Mouse (Mus musculus) liver, embryonic 15.5 days (tissue): ENCODE data around the gene Fam126b. TPM values are rescaled to one million over a fixed set of nuclear protein-coding genes. Genes with fewer than 3 reads are reported as not detected.
"Not testable (repeated sequence)": the region's sequence is repeated elsewhere in the genome, so short reads cannot be mapped to it uniquely, and the experiment has no call there.

ENCODE experiments used
- ATAC-seq: fragments of 200-750 bp; cut with Nextera tagmentation; 2 replicates; pipeline ENCODE4 v1.8.0; 2017; ENCODE audit warnings: moderate number of reproducible peaks, mild to moderate bottlenecking, moderate library complexity; ENCODE audit not compliant: insufficient read depth
- H3K27ac ChIP-seq: fragments of 300-500 bp; sonication (generic); replicated peaks from 2 replicates; pipeline ENCODE4 v1.5.1; 2015; ENCODE audit warnings: mild to moderate bottlenecking, inconsistent platforms
- H3K27me3 ChIP-seq: fragments of 300-500 bp; sonication (generic); 2 replicates; pipeline ENCODE4 v1.6.1; 2015; ENCODE audit warnings: mild to moderate bottlenecking, inconsistent platforms
- H3K36me3 ChIP-seq: fragments of 300-500 bp; sonication (generic); replicated peaks from 2 replicates; pipeline ENCODE4 v1.6.1; 2015; ENCODE audit warnings: moderate library complexity, mild to moderate bottlenecking, inconsistent platforms
- H3K4me1 ChIP-seq: fragments of 300-500 bp; sonication (generic); replicated peaks from 2 replicates; pipeline ENCODE4 v1.6.1; 2015; ENCODE audit warnings: inconsistent platforms
- H3K4me2 ChIP-seq: fragments of 300-500 bp; sonication (generic); 2 replicates; pipeline ENCODE4 v1.6.1; 2015; ENCODE audit warnings: moderate library complexity, mild to moderate bottlenecking, inconsistent platforms
- H3K4me3 ChIP-seq: fragments of 300-500 bp; sonication (generic); replicated peaks from 2 replicates; pipeline ENCODE4 v1.5.1; 2015; ENCODE audit warnings: mild to moderate bottlenecking, inconsistent platforms
- H3K9ac ChIP-seq: fragments of 300-500 bp; sonication (generic); 2 replicates; pipeline ENCODE4 v1.6.1; 2015; ENCODE audit warnings: moderate library complexity, mild to moderate bottlenecking, inconsistent platforms
- H3K9me3 ChIP-seq: fragments of 300-500 bp; sonication (generic); replicated peaks from 2 replicates; pipeline ENCODE4 v1.6.1; 2016; ENCODE audit warnings: inconsistent platforms
- WGBS: fragments of 180-500 bp; shearing (Covaris S2); methylation state at CpG from one replicate; pipeline ENCODE4 v1.1.7; 2015; ENCODE audit warnings: mixed read lengths; ENCODE audit not compliant: insufficient replicate concordance; 5-methylcytosine and 5-hydroxymethylcytosine counted together
- polyA plus RNA-seq: library from polyadenylated mRNA; unstranded; fragments of >200 nt; fragmentation: Nextera tagmentation; extraction: Ambion mirVana; gene quantifications from 2 replicates; pipeline ENCODE4 v1.2.1, GENCODE M21; 2015

The Fam126b gene
- polyA plus RNA-seq, 1 experiment from 2014 or later, result 3.6 TPM

- Histone ChIP-seq H3K4me1 (peaks cover 8% of the 10 kb centered on the region), H3K36me3 (no peaks in the 10 kb centered on the region), H3K4me2 (no peak overlapping the region), H3K27me3 (no peaks in the 10 kb centered on the region), H3K4me3 (no peak overlapping the region), H3K27ac (no peak overlapping the region), H3K9ac (no peak overlapping the region), H3K9me3 (no peaks in the 10 kb centered on the region)
- no peak for ATAC-seq
Observed at GRCm38 (mm10) chr1:58568456-58569130, 17.5 kb downstream of the Fam126b start.

DNA sequence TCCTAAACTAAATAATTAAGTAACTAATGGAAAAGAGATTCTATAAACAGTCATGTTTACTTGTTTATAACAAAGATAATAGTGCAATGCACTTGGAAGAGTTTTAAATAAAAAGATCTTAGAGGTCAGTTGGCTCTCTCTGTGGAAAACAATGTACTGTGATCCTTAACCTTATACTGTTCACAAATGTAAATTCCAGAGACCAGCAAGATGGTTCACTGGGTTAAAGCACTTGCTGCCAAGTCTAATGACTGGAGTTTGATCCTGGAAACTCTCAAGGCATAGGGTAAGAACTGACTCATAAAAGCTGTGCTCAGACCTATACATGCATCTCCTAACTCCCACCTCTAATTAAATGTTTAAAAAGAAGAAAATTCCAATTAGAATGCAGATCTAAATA is 19.5 kb downstream of the Fam126b start:
- H3K4me1 ChIP-seq, result peaks cover 8% of the 10 kb centered on the region
- no peaks in the 10 kb centered on the region for H3K27me3 ChIP-seq
- no peak overlapping the region for H3K4me2 ChIP-seq
- ATAC-seq, result no peak
- no peaks in the 10 kb centered on the region for H3K9me3 ChIP-seq
- no peak overlapping the region for H3K9ac ChIP-seq
- no peak overlapping the region for H3K4me3 ChIP-seq
- no peak overlapping the region for H3K27ac ChIP-seq
- H3K36me3 ChIP-seq, result peaks cover 3% of the 10 kb centered on the region; the same call in 1 of the 2 replicates

DNA sequence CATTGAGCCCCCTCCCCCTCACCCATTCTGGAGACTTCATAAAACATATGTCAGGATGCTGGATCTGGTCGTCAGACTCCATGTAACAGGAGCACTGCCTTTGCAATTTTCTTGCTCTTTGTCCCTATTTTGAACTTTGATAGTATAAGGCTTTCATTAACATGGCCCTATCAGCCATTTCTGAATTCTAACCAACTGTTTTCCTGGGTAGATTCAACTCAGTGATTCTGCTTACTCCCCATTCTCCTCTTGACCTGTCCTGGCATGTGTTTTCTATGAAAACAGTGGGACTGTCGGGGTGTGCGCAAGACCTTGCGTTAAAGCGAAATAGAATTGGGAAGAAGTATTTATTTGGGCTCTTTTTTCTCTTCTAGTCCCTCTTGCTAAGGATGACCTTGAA is 21.1 kb downstream of the Fam126b start:
- Histone ChIP-seq H3K9me3 (no peaks in the 10 kb centered on the region), H3K9ac (no peak overlapping the region), H3K27me3 (no peaks in the 10 kb centered on the region), H3K36me3 (peaks cover 6% of the 10 kb centered on the region), H3K4me2 (no peak overlapping the region), H3K4me1 (peaks cover 3% of the 10 kb centered on the region; the same call in 1 of the 2 replicates), H3K27ac (no peak overlapping the region), H3K4me3 (no peak overlapping the region)
- WGBS, result 80% methylated on average over 5 of the region's 5 CpGs
- no peak for ATAC-seq

GRCm38 (mm10) chr1:58562455-58562854 is 23.7 kb downstream of the Fam126b start:
- Histone ChIP-seq H3K27ac (no peak overlapping the region), H3K4me2 (no peak overlapping the region), H3K36me3 (peaks cover 10% of the 10 kb centered on the region), H3K4me3 (no peak overlapping the region), H3K27me3 (no peaks in the 10 kb centered on the region), H3K4me1 (no peaks in the 10 kb centered on the region), H3K9me3 (no peaks in the 10 kb centered on the region), H3K9ac (no peak overlapping the region)
- ATAC-seq, result no peak
- 68% methylated on average over 1 of the region's 1 CpGs for WGBS

- 85% methylated on average over 6 of the region's 6 CpGs for WGBS
- H3K9ac ChIP-seq, ATAC-seq, H3K4me1 ChIP-seq, H3K4me2 ChIP-seq, H3K9me3 ChIP-seq, H3K27me3 ChIP-seq, H3K27ac ChIP-seq, H3K36me3 ChIP-seq, H3K4me3 ChIP-seq: not testable (repeated sequence)
Observed at GRCm38 (mm10) chr1:58560370-58560769, 25.8 kb downstream of the Fam126b start.

- no peak overlapping the region for H3K4me2 ChIP-seq
- H3K4me1 ChIP-seq, result no peaks in the 10 kb centered on the region
- no peak overlapping the region for H3K27ac ChIP-seq
- no peaks in the 10 kb centered on the region for H3K9me3 ChIP-seq
- 51% methylated on average over 1 of the region's 1 CpGs for WGBS
- H3K27me3 ChIP-seq, result no peaks in the 10 kb centered on the region
- ATAC-seq, result no peak
- H3K36me3 ChIP-seq, result peaks cover 58% of the 10 kb centered on the region
- H3K4me3 ChIP-seq, result no peak overlapping the region
- no peak overlapping the region for H3K9ac ChIP-seq
Observed at GRCm38 (mm10) chr1:58541386-58541785, 44.7 kb downstream of the Fam126b start.

DNA sequence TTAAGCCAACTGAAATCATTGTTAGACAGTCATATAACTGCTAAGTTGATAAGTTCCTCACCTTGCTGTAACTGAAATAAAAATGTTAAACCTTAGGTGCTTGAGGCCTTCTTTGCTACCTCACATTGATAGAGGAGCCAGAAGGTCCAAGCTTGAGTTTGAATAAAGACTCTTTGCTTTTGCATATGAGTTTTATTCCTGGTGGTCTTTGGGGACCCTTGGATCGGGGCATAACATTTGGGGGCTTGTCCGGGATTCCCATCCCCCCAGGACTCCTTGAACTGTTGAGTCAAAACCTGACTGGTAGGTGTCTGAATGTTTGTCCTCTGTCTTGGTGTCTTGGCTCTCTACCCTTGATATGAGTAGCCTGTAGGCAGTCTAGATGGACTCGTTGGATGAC is 78.9 kb downstream of the Fam126b start:
- ATAC-seq, result no peak
- Histone ChIP-seq H3K4me2 (no peak overlapping the region), H3K4me3 (no peak overlapping the region), H3K4me1 (peaks cover 24% of the 10 kb centered on the region), H3K9ac (no peak overlapping the region), H3K36me3 (peaks cover 11% of the 10 kb centered on the region), H3K27me3 (no peaks in the 10 kb centered on the region), H3K27ac (no peak overlapping the region), H3K9me3 (peaks cover 15% of the 10 kb centered on the region)
- 83% methylated on average over 3 of the region's 3 CpGs for WGBS

DNA sequence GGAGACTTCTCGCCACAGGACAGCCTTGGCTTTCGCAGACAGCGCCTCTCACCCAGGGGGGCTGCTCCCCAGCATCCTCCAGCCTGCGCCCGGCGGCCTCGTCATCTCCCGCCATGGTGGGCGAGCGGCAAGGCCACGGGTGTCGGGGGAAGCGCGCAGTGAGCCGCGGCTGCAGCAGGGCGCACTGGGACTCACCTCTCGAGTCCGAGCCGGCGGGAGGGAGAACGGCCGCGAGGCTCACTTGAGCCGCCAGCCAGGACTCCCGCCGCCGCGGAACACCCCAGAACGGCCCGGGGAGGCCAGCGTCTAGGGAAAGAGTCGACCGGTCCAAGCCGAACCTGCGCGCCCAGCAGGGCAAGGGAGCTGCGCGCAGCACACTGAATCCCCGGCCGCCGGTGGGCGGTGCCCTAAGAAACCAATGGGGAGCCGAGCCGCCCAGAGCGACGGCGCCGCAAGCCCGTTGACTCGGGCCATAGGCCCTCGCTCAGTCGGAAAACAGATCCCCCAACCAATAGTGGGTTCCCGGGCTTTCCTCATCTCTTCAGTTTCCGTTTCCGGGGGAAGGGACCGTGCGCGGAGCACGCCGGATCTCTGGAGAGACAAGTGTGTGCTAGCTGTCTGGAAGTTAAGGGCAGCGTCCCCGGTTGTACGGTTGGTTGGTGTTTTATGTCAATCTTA is 81.4 kb downstream of the Fam126b start, which contains the start of gene Orc2:
Gene Orc2, minus strand, starts transcription at position 533 of the 678 bp plus-strand sequence.
- peak; percentile 97 for ATAC-seq
- Histone ChIP-seq H3K9me3 (peaks cover 15% of the 10 kb centered on the region), H3K4me3 (peak within 1 kb of the TSS; percentile 95), H3K4me1 (peaks cover 32% of the 10 kb centered on the region), H3K27me3 (no peaks in the 10 kb centered on the region), H3K9ac (peak within 1 kb of the TSS; percentile 92), H3K4me2 (peak within 1 kb of the TSS; percentile 77), H3K27ac (peak within 1 kb of the TSS; percentile 90), H3K36me3 (peaks cover 26% of the 10 kb centered on the region)
- under 1% methylated on average over 64 of the region's 64 CpGs for WGBS

GRCm38 (mm10) chr1:58503793-58504370 is 82.2 kb downstream of the Fam126b start:
- peaks cover 34% of the 10 kb centered on the region for H3K36me3 ChIP-seq
- H3K27ac ChIP-seq, result peak overlapping the region; percentile 90
- WGBS, result 7% methylated on average over 9 of the region's 9 CpGs

GRCm38 (mm10) chr1:58503134-58503533 is 83.0 kb downstream of the Fam126b start:
- peak; percentile 68 for ATAC-seq
- H3K36me3 ChIP-seq, result peaks cover 42% of the 10 kb centered on the region
- H3K9me3 ChIP-seq, result peaks cover 14% of the 10 kb centered on the region
- H3K4me1 ChIP-seq, result peaks cover 32% of the 10 kb centered on the region
- peak overlapping the region; percentile 77 for H3K4me2 ChIP-seq
- no peaks in the 10 kb centered on the region for H3K27me3 ChIP-seq
- peak overlapping the region; percentile 90 for H3K27ac ChIP-seq
- peak overlapping the region; percentile 92 for H3K9ac ChIP-seq
- peak overlapping the region; percentile 95 for H3K4me3 ChIP-seq

More at GRCm38 (mm10) chr1:58503793-58504370, 82.2 kb downstream of the Fam126b start:
- Histone ChIP-seq H3K9me3 (peaks cover 15% of the 10 kb centered on the region), H3K4me1 (peaks cover 32% of the 10 kb centered on the region), H3K9ac (peak overlapping the region; percentile 92), H3K4me2 (peak overlapping the region; percentile 77), H3K27me3 (no peaks in the 10 kb centered on the region), H3K4me3 (peak overlapping the region; percentile 95)
- no peak for ATAC-seq

DNA sequence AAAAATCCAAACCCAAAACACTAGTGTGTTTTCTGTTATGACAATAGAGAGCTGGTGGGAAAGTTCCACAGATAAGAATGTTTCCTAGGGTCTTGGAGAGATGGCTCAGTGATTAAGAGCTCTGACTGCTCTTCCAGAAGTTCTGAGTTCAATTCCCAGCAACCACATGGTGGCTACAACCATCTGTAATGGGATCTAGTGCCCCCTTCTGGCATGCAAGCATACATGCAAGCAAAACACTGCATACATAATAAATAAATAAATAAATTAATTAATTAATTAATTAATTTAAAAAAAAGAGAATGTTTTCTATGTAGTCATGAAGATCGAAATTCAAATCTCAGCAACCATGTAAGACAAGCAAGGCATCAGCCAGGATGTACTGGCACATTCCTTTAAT is 87.4 kb downstream of the Fam126b start:
- Histone ChIP-seq H3K36me3 (peaks cover 71% of the 10 kb centered on the region), H3K27me3 (no peaks in the 10 kb centered on the region), H3K9me3 (no peaks in the 10 kb centered on the region), H3K27ac (no peak overlapping the region), H3K9ac (no peak overlapping the region), H3K4me3 (no peak overlapping the region), H3K4me2 (no peak overlapping the region), H3K4me1 (peaks cover 22% of the 10 kb centered on the region)
- 70% methylated on average over 1 of the region's 1 CpGs for WGBS
- no peak for ATAC-seq
